Mouse (Mus musculus) left cerebral cortex, adult 11 months (tissue): ENCODE data around the gene Wbp1.
A peak's percentile ranks its signal among the peaks of the same experiment; 100 is the strongest.

Source experiments
- DNase-seq: peaks from one replicate; pipeline ENCODE4 v3.0.0; 2022; ENCODE audit warnings: low spot score

The Wbp1 gene

GRCm38 (mm10) chr6:83083497-83083896 lies 37.9 kb downstream of the Wbp1 start:
- DNase-seq = no peak

GRCm38 (mm10) chr6:83080210-83080609 lies 41.1 kb downstream of the Wbp1 start:
- DNase-seq = no peak

GRCm38 (mm10) chr6:83078324-83078858 lies 43.0 kb downstream of the Wbp1 start:
- DNase-seq = peak; percentile 98

- DNase-seq = no peak
Observed at GRCm38 (mm10) chr6:83077630-83078323, 43.6 kb downstream of the Wbp1 start, which contains the start of gene Pcgf1. Pcgf1 (plus strand) TSS chr6:83077869.

GRCm38 (mm10) chr6:83074979-83075378 lies 46.4 kb downstream of the Wbp1 start:
- no peak for DNase-seq

- no peak for DNase-seq
Observed at GRCm38 (mm10) chr6:83071220-83071619, 50.1 kb downstream of the Wbp1 start.

- DNase-seq = no peak
Observed at GRCm38 (mm10) chr6:83070311-83071219, 50.8 kb downstream of the Wbp1 start.

GRCm38 (mm10) chr6:83070247-83070310 lies 51.3 kb downstream of the Wbp1 start, which contains the start of gene Tlx2:
Tlx2 (minus strand) TSS chr6:83070293.
- no peak for DNase-seq

- no peak for DNase-seq
Observed at GRCm38 (mm10) chr6:83069488-83070246, 51.7 kb downstream of the Wbp1 start.
